Mouse (Mus musculus) midbrain, embryonic 12.5 days (tissue): ENCODE data around the gene Kcnk10. TPM values are rescaled to one million over a fixed set of nuclear protein-coding genes. Genes with fewer than 3 reads are reported as not detected.

Source experiments
- ATAC-seq: fragments of 200-750 bp; cut with Nextera tagmentation; 2 replicates; pipeline ENCODE4 v1.8.0; 2017; ENCODE audit warnings: low read depth, moderate TSS enrichment, moderate library complexity; ENCODE audit not compliant: low FRiP score
- H3K27ac ChIP-seq: fragments of 300-500 bp; sonication (generic); replicated peaks from 2 replicates; pipeline ENCODE4 v1.5.1; 2016; ENCODE audit warnings: mild to moderate bottlenecking
- H3K27me3 ChIP-seq: fragments of 300-500 bp; sonication (generic); 2 replicates; pipeline ENCODE4 v1.6.1; 2016; ENCODE audit warnings: mild to moderate bottlenecking
- H3K36me3 ChIP-seq: fragments of 300-500 bp; sonication (generic); 2 replicates; pipeline ENCODE4 v1.6.1; 2016
- H3K4me1 ChIP-seq: fragments of 300-500 bp; sonication (generic); 2 replicates; pipeline ENCODE4 v1.6.1; 2016
- H3K4me2 ChIP-seq: fragments of 300-500 bp; sonication (generic); replicated peaks from 2 replicates; pipeline ENCODE4 v1.6.1; 2016; ENCODE audit warnings: mild to moderate bottlenecking, moderate library complexity
- H3K4me3 ChIP-seq: fragments of 300-500 bp; sonication (generic); 2 replicates; pipeline ENCODE4 v1.5.1; 2016; ENCODE audit warnings: mild to moderate bottlenecking
- H3K9ac ChIP-seq: fragments of 300-500 bp; sonication (generic); replicated peaks from 2 replicates; pipeline ENCODE4 v1.6.1; 2016; ENCODE audit warnings: mild to moderate bottlenecking, moderate library complexity
- H3K9me3 ChIP-seq: fragments of 300-500 bp; sonication (generic); 2 replicates; pipeline ENCODE4 v1.6.1; 2016; ENCODE audit warnings: mild to moderate bottlenecking
- WGBS: fragments of 180-500 bp; shearing (Covaris S2); methylation state at CpG from one replicate; pipeline ENCODE4 v1.1.7; 2016; 5-methylcytosine and 5-hydroxymethylcytosine counted together
- polyA plus RNA-seq: library from polyadenylated mRNA; unstranded; fragments of >200 nt; fragmentation: Nextera tagmentation; extraction: Ambion mirVana; gene quantifications from 2 replicates; pipeline ENCODE4 v1.2.1, GENCODE M21; 2016

Kcnk10 gene
- polyA plus RNA-seq, 1 experiment from 2014 or later = 49.5 TPM

DNA sequence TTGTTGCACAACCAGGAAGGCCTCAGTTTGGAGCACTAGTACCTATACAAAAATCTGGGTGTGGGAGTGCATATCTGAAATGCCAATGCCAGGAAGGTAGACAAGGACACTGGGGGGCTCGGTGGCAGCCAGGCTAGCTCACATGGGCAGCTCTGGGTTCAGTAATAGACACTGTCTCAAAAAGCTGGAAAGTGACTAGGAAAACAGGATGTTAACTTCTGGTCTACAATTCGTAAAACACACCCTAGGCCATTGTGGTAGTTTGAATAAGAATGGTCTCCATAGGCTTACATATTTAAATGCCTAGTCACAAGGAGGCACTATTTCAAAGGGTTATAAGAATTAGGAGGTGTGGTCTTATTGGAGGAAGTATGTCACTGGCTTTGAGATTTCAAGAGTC lies 12.9 kb upstream of the Kcnk10 start:
- Histone ChIP-seq H3K4me3 (no peak overlapping the region), H3K9me3 (peaks cover 8% of the 10 kb centered on the region; the same call in 1 of the 2 replicates), H3K36me3 (no peaks in the 10 kb centered on the region), H3K9ac (no peak overlapping the region), H3K27me3 (no peaks in the 10 kb centered on the region), H3K4me2 (no peak overlapping the region), H3K4me1 (peaks cover 3% of the 10 kb centered on the region; the same call in 1 of the 2 replicates), H3K27ac (no peak overlapping the region)
- ATAC-seq = no peak
- 91% methylated on average over 2 of the region's 2 CpGs for WGBS

DNA sequence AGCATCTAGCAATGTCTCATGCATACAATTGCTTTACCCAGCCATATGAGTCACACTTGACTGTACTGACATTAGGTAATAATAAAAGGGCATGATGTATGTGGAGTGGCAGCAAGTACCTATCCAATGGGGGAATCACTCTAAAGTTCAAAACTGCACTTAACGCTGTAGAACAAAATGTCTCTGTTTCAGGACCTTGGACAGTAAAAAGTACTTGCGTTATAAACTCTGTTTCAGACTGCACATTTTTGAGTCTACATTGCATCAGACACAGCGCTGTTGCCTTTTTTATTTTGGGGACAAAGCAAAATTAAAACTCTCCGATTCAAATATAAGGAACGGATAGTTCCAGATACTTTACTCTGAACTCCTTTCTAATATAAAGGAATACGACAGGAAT lies 10.5 kb upstream of the Kcnk10 start:
- Histone ChIP-seq H3K27ac (no peak overlapping the region), H3K36me3 (no peaks in the 10 kb centered on the region), H3K9me3 (peaks cover 8% of the 10 kb centered on the region; the same call in 1 of the 2 replicates), H3K9ac (no peak overlapping the region), H3K4me2 (no peak overlapping the region), H3K4me1 (peaks cover 3% of the 10 kb centered on the region; the same call in 1 of the 2 replicates), H3K27me3 (no peaks in the 10 kb centered on the region), H3K4me3 (no peak overlapping the region)
- 74% methylated on average over 6 of the region's 6 CpGs for WGBS
- ATAC-seq = no peak

DNA sequence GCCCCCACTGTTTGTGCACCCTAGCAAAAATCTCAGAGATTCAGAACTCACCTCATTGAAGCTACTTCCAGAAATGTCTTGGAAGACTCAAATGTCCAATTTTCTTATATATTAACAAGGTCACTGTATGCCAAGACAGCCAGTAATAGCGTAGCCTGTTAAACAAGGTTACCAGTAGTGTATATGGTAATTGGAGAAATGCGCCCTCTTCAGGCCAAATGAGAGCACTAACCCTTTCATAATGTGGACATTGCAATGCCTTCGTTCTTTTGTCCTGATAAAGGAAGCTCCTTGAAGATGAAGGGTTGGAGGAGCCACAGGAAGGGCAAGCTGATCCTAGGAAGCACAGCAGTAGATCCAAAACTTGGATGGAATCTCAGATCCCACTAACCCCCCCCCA lies 7.2 kb upstream of the Kcnk10 start:
- no peaks in the 10 kb centered on the region for H3K9me3 ChIP-seq
- H3K36me3 ChIP-seq = no peaks in the 10 kb centered on the region
- 38% methylated on average over 3 of the region's 3 CpGs for WGBS
- no peaks in the 10 kb centered on the region for H3K27me3 ChIP-seq
- no peak overlapping the region for H3K4me2 ChIP-seq
- no peak for ATAC-seq
- H3K4me1 ChIP-seq = peaks cover 3% of the 10 kb centered on the region; the same call in 1 of the 2 replicates
- H3K9ac ChIP-seq = no peak overlapping the region
- H3K27ac ChIP-seq = no peak overlapping the region
- no peak overlapping the region for H3K4me3 ChIP-seq

DNA sequence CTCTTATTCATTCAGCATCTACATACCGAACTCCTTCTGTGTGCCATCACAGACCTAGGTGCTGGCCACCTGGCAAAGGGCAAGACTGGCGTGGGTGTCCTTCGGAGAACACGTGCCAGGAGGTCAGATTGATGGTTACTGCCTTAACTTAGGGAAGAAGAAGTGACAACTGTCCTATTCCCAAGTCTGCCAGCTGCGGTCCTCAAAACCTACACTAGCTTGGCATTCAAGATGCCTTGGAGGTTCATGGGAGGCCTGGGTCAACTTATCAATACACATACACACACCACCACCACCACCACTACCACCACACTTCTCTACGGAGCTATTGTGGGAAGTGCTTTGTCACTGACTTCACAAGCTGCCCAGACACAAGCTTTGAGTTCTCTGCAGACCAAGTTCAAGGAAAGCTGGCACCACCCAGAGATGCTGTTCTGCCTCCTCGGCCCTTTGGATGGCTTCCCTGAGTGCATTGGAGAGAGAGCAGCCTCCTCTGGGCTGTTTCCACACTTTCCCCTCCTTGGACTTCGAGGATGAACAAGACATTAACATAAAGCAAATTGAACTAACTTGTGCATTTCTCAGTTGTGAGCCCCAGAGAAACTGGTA lies 2.1 kb downstream of the Kcnk10 start:
- no peaks in the 10 kb centered on the region for H3K36me3 ChIP-seq
- H3K9me3 ChIP-seq = no peaks in the 10 kb centered on the region
- peaks cover 49% of the 10 kb centered on the region for H3K4me1 ChIP-seq
- no peak for ATAC-seq
- peaks cover 8% of the 10 kb centered on the region for H3K27me3 ChIP-seq
- H3K9ac ChIP-seq = peak overlapping the region; percentile 87
- 59% methylated on average over 8 of the region's 8 CpGs for WGBS
- H3K4me2 ChIP-seq = peak overlapping the region; percentile 71
- 0 out of 2 replicates have a peak overlapping the region, but pooled peaks have one; percentile 36 for H3K27ac ChIP-seq
- H3K4me3 ChIP-seq = peak overlapping the region; percentile 76

DNA sequence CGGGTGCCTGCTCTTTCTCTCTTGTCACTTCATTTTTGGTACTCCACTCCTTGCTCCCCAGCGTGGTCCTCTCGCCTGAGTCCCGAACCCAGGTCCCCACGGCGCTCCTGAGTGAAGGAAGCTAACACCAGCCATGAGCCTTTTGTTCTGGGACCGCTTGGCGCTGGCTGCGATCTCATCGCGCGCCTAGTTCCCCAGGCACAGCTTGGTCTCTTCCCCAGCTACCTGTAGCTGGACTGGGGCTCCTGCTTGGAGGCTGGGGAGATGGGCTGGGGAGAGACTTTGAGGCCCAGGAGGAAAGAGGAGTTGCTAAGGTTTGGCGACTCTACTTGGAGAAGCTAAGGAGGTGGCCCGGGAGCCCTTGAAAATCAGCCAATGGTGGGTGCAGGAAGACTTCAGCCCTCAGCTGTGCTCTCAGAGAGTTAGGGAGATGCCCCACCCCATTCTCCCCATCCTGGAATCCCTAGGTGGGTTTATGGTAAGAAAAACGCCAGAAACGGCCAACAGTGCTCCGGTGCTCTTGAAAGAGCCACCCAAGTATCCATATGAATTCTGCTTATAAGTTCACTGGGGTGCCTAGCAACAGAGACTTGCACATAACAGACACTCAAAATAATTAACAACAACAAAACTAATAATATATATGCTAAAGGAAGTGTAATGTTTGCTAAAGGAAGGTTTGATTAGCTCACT lies 2.8 kb downstream of the Kcnk10 start:
- no peaks in the 10 kb centered on the region for H3K9me3 ChIP-seq
- H3K27ac ChIP-seq = peak overlapping the region; percentile 94
- H3K4me3 ChIP-seq = peak overlapping the region; percentile 76
- H3K4me2 ChIP-seq = peak overlapping the region; percentile 71
- peak; percentile 6 for ATAC-seq
- H3K9ac ChIP-seq = peak overlapping the region; percentile 87
- H3K4me1 ChIP-seq = peaks cover 54% of the 10 kb centered on the region
- peaks cover 8% of the 10 kb centered on the region for H3K27me3 ChIP-seq
- WGBS = 6% methylated on average over 17 of the region's 17 CpGs
- H3K36me3 ChIP-seq = no peaks in the 10 kb centered on the region

DNA sequence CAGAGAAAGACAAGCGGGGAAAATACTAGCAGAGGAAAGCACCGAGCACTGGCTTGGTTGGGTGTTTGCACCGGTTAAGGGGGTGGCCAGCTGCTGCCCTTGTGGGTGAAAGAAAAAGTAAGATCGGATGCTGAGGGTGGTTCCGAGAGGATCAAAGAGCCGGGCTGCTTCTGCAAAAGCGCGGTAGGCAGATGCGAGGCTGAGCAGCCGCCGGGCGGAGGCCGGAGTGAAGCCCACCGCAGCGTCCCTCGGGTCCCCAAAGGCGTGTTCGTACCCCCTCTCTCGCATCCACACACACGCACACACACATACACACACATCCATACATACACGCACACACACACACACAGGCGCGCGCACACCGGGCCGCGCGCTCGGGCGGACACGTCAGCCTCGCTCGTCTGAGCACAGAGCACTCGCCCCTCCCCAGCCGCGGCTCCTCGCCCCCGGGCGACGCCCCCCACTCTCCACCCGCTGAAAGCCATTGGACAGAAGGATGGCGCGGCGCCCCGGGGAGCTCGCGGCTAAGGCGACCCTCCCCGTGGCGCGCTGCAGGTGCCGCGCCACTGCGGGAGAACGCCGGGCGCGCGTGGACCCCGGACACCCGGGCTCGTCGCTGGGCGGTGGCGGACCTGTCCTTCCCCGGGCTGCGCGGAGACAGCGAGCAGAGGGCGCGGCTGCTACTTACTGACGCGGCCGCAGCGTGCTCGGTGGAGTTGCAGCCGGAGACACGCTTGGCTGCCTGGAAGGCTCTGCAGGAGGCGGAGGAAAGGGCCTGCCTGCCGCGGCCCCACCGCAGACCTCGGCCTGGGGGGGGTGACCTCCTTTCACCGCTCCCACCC lies 3.5 kb downstream of the Kcnk10 start:
- peak overlapping the region; percentile 87 for H3K9ac ChIP-seq
- peak overlapping the region; percentile 94 for H3K27ac ChIP-seq
- H3K4me3 ChIP-seq = peak overlapping the region; percentile 76
- peak; percentile 90 for ATAC-seq
- under 1% methylated on average over 83 of the region's 84 CpGs for WGBS
- no peaks in the 10 kb centered on the region for H3K36me3 ChIP-seq
- H3K27me3 ChIP-seq = peaks cover 8% of the 10 kb centered on the region
- H3K4me2 ChIP-seq = peak overlapping the region; percentile 71
- H3K4me1 ChIP-seq = peaks cover 61% of the 10 kb centered on the region
- no peaks in the 10 kb centered on the region for H3K9me3 ChIP-seq

DNA sequence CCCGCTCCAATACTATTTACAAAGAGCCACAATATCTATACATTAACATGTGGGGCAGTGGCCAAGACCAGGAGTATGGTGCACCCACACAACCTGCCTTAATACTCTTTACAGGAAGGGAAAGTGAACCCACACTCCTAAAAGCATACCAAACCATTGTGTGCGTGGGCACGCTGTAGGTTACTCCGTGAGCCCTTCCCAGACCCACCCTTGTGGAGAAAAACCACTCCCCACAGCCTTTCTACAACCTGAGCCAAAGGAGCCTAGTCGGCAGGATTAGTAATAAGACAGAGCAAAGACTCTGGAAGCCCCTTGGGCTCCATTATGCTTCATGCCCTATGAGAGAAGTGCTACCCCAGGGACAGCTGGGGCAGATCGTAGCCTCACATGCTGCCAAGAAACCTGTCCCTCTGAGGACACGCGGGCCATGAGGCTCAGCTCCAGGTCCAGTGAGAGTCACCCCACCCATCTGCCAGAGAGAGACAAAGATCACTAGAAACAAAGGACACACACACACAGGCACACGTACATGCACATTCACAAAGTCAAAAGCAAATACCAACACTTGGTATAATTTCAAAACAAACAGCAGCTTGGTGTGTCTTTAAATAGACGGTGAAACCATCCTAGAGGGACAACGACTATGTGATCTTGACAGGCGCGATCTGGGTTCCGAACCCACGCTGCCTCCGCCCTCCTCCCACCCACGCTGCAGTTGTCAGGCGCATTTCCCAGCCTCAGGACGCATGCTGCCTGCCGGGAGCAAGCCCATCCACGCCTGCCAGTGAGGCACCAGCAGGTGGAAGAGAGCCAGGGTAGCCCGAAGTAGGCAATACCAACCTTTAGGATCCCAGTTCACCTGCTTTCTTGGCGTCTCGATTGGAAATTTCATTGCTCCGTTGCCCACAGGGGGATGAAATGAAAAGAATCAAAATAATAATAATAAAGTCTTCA lies 4.5 kb downstream of the Kcnk10 start:
- Histone ChIP-seq H3K4me3 (peak overlapping the region; percentile 76), H3K4me1 (peaks cover 68% of the 10 kb centered on the region)
- ATAC-seq = peak; percentile 38

DNA sequence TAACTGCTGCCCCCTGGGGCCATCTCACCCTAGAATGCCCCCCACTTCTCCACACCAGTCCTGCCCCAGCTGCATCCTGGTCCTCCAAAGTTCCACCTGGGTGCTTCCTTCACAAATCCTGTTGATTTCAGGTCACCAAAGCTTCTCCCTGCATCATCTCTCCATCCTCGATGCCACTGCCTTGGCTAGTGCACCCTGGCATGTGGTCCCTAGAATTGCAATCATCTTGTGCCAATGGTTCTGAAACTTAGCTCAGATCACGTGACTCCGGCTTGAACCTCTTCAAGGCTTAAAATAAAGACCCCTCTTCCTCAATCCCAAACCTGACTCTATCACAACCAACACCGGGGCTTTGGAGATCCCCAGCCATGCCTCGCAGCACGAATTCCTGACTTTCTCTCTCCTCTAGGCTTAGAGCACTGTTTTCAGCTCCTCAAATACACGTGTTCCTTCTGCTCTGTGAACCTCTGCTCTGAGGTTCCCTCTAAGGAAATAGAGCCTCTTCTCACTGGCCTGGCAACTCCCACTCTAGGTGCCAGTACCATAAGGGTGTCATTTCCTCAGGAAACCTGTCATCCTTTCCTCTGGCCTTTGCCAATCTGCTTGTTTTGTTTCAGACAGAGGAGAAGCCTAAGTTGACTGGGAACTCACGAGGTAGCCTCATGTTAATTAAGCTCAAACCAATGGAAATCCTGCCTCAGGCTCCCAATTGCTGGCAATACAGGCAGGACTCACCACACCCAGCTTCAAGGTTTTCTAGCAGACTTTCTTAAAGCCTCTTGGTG lies 6.0 kb downstream of the Kcnk10 start:
- Histone ChIP-seq H3K4me2 (peak overlapping the region; percentile 71), H3K4me3 (peak overlapping the region; percentile 76), H3K27me3 (peaks cover 6% of the 10 kb centered on the region), H3K36me3 (no peaks in the 10 kb centered on the region), H3K27ac (0 out of 2 replicates have a peak overlapping the region, but pooled peaks have one; percentile 94), H3K4me1 (peaks cover 75% of the 10 kb centered on the region), H3K9me3 (no peaks in the 10 kb centered on the region), H3K9ac (peak overlapping the region; percentile 87)
- ATAC-seq = no peak
- WGBS = 43% methylated on average over 8 of the region's 8 CpGs

More for the DNA sequence above, 4.5 kb downstream of the Kcnk10 start:
- no peaks in the 10 kb centered on the region for H3K9me3 ChIP-seq
- 5% methylated on average over 25 of the region's 25 CpGs for WGBS
- H3K36me3 ChIP-seq = no peaks in the 10 kb centered on the region
- peak overlapping the region; percentile 71 for H3K4me2 ChIP-seq
- peak overlapping the region; percentile 87 for H3K9ac ChIP-seq
- H3K27me3 ChIP-seq = peaks cover 8% of the 10 kb centered on the region
- peak overlapping the region; percentile 94 for H3K27ac ChIP-seq

DNA sequence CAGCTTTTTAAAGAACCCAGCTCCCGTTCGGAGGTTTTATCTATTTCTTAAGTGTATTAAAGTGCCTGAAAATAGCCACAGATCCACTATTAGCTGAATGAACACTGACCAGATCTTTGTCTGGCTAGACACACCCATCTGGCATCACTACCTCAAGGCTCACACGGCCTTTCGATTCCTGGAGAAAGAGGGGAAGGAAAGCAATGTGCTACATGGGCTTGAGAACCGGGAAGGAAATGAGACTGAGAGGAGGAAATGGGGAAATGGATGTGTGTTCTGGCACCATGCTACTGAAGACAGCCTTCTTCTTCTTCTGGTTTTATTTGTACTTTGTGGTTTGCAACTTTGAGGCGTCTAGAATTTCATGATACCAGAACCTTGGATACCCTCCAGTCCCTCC lies 8.7 kb downstream of the Kcnk10 start:
- Histone ChIP-seq H3K9me3 (no peaks in the 10 kb centered on the region), H3K27me3 (no peaks in the 10 kb centered on the region), H3K4me1 (peaks cover 75% of the 10 kb centered on the region), H3K36me3 (no peaks in the 10 kb centered on the region), H3K4me2 (no peak overlapping the region), H3K9ac (no peak overlapping the region), H3K4me3 (no peak overlapping the region), H3K27ac (no peak overlapping the region)
- no peak for ATAC-seq
- 83% methylated on average over 6 of the region's 6 CpGs for WGBS

DNA sequence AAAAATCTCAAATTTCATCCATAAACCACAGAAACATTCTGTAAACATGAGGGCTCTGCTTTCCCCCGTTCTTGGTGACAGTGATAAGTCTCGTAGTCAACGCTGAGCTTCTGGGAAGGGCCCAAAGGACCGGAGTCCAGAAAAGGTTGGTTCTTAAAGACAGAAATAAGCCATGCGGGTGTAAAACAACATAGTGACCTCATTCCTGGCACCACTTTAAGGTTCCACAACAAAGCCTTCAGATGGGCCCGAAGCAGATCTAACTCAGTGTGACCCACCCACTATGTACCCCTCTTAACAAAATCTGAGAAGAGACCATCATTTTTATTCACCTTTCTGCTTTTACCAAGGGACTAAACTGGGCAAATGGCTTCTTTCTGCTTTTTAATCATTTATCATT lies 10.2 kb downstream of the Kcnk10 start:
- Histone ChIP-seq H3K9me3 (no peaks in the 10 kb centered on the region), H3K27me3 (no peaks in the 10 kb centered on the region), H3K36me3 (no peaks in the 10 kb centered on the region), H3K27ac (0 out of 2 replicates have a peak overlapping the region, but pooled peaks have one; percentile 30), H3K4me1 (peaks cover 85% of the 10 kb centered on the region), H3K9ac (no peak overlapping the region), H3K4me3 (no peak overlapping the region), H3K4me2 (no peak overlapping the region)
- ATAC-seq = no peak
- WGBS = 93% methylated on average over 6 of the region's 6 CpGs
